Mouse (Mus musculus): ENCODE measurements around the gene Ifitm1.
A peak's percentile ranks its signal among the peaks of the same experiment; 100 is the strongest.

Ifitm1 gene

GRCm38 (mm10) chr7:140981704-140982103 lies 14.7 kb downstream of the Ifitm1 start:
- no peak for DNase-seq (ENCODE audit: low spot score)

- no peak for DNase-seq (ENCODE audit: low spot score)
Observed at GRCm38 (mm10) chr7:140982971-140983370, 15.9 kb downstream of the Ifitm1 start.

GRCm38 (mm10) chr7:140987182-140988138 lies 20.4 kb downstream of the Ifitm1 start:
- DNase-seq (ENCODE audit: low spot score) = no peak

GRCm38 (mm10) chr7:140989022-140989421 lies 22.0 kb downstream of the Ifitm1 start:
- DNase-seq (ENCODE audit: low spot score) = no peak

GRCm38 (mm10) chr7:140990185-140990584 lies 23.2 kb downstream of the Ifitm1 start:
- DNase-seq (ENCODE audit: low spot score) = no peak

GRCm38 (mm10) chr7:140990622-140991021 lies 23.6 kb downstream of the Ifitm1 start:
- DNase-seq (ENCODE audit: low spot score) = no peak

GRCm38 (mm10) chr7:140991117-140991689 lies 24.2 kb downstream of the Ifitm1 start:
- no peak for DNase-seq (ENCODE audit: low spot score)

- DNase-seq (ENCODE audit: low spot score) = no peak
Observed at GRCm38 (mm10) chr7:140997817-140998216, 30.8 kb downstream of the Ifitm1 start.

GRCm38 (mm10) chr7:140998853-140999700 lies 32.1 kb downstream of the Ifitm1 start:
- no peak for DNase-seq (ENCODE audit: low spot score)

- no peak for DNase-seq (ENCODE audit: low spot score)
Observed at GRCm38 (mm10) chr7:141000881-141001708, 34.1 kb downstream of the Ifitm1 start.

- DNase-seq (ENCODE audit: low spot score) = no peak
Observed at GRCm38 (mm10) chr7:141003248-141004010, 36.4 kb downstream of the Ifitm1 start.

- no peak for DNase-seq (ENCODE audit: low spot score)
Observed at GRCm38 (mm10) chr7:141006446-141006845, 39.4 kb downstream of the Ifitm1 start.

- no peak for DNase-seq (ENCODE audit: low spot score)
Observed at GRCm38 (mm10) chr7:141006914-141007313, 39.9 kb downstream of the Ifitm1 start.

GRCm38 (mm10) chr7:141008312-141008761 lies 41.3 kb downstream of the Ifitm1 start:
- DNase-seq (ENCODE audit: low spot score) = no peak

- DNase-seq (ENCODE audit: low spot score) = peak; percentile 70
Observed at GRCm38 (mm10) chr7:141008938-141009660, 42.1 kb downstream of the Ifitm1 start.

- no peak for DNase-seq (ENCODE audit: low spot score)
Observed at GRCm38 (mm10) chr7:141009665-141010064, 42.6 kb downstream of the Ifitm1 start.

- DNase-seq (ENCODE audit: low spot score) = no peak
Observed at GRCm38 (mm10) chr7:141010593-141010992, 43.6 kb downstream of the Ifitm1 start, which contains the start of gene Ifitm3. Ifitm3 (minus strand) TSS chr7:141010770.

GRCm38 (mm10) chr7:141011238-141011770 lies 44.3 kb downstream of the Ifitm1 start:
- no peak for DNase-seq (ENCODE audit: low spot score)
